Mouse (Mus musculus) embryo, embryonic 11.5 days (tissue): ENCODE data around the gene Eaf2.

Source experiments
- DNase-seq: peaks from one replicate; pipeline ENCODE4 v3.0.0-alpha.2; 2012; ENCODE audit warnings: low read depth, low spot score

Eaf2 gene

GRCm38 (mm10) chr16:36770191-36770771 is 104.5 kb downstream of the Eaf2 start:
- DNase-seq: no peak

- DNase-seq: no peak
Measured at GRCm38 (mm10) chr16:36751979-36752378, 122.8 kb downstream of the Eaf2 start.

GRCm38 (mm10) chr16:36747767-36748166 is 127.0 kb downstream of the Eaf2 start:
- no peak for DNase-seq

DNA sequence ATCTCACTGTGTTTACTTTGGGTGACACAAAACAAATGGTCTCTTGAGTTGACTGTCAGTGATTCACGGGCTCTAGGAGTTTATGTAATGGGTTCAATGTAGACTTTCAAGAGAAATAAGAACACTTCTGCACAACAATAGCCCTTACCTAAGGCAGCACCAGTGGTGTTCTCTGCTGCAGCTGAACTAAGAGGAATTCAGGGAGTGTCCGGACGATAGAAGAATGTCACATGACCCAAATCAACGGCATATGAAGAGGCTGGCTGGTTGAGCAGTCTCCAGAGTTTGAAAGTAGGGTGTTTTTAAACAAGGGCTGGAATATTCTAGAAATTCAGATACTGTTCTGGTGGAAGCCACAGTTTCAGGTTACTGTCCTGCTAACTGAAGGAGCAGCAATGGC is 127.7 kb downstream of the Eaf2 start:
- DNase-seq: no peak

- DNase-seq: no peak
Measured at GRCm38 (mm10) chr16:36743580-36743979, 131.2 kb downstream of the Eaf2 start.
